ENCODE assay signal across 8 mouse cellular contexts in the genomic region with DNA sequence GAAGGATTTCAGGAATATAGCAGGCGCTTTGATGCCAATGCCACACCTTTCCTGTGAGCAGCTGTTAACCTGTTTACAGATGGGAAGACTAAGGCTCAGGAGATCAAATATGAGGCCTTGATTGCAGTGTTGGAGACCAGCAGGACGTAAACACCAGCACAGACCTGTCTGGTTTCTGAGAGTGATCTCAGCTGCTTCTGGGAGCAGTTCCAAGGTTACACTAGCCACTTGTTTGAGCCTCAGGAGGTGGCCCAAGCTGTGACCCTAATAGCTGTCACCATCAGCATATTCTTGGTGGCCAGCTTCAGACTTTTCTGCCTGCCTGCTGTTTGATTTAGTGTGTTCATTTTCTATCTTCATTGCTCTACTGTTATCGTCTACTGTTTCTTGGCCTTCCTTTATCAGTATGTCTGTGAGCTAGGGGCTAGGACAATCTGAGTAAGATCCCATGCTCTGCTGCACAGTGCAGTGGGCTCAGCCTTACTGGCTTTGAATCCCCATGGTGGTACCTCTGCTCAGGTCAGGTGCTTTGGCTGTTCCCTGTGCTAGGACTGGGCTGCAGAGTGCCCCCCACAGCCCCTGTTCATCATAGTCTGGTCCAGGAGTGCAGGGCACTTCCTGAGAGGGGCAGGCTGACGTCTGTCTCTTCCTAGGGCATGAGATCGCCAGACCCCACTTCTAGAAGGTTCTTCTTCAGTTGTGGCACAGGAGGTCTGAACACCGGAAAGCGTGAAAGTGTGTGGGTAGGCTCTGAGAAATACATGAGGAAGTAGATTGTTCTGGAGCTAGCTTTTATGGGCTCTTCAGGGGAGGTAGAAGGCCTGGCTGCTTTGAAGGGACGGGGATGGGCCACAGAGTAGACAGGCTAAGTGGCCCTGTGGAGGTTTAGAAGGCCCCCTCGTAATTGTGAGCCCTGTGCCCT. TPM values are rescaled to one million over a fixed set of nuclear protein-coding genes. Genes with fewer than 3 reads are reported as not detected.
DNase-seq lines count a peak whose midpoint lies in the region; ATAC-seq and TF ChIP-seq lines count a peak whose summit lies in the region.

No protein-coding gene starts in this region.

- H3K27me3 ChIP-seq in lung, postnatal 0 days (replicated peaks; ENCODE audit: insufficient read depth, low read length) = no peaks in the 10 kb centered on the region
- H3K27me3 ChIP-seq in heart, postnatal 0 days (ENCODE audit: control insufficient read depth, insufficient read depth, low read length) = no peaks in the 10 kb centered on the region

- H3K9ac ChIP-seq in lung, postnatal 0 days (replicated peaks; ENCODE audit: low read depth) = no peak overlapping the region
- H3K9ac ChIP-seq in heart, postnatal 0 days (replicated peaks; ENCODE audit: low read depth, low read length) = no peak overlapping the region

- H3K36me3 ChIP-seq in lung, postnatal 0 days (ENCODE audit: insufficient read depth, low read length) = peaks cover 12% of the 10 kb centered on the region; the same call in 1 of the 2 replicates
- H3K36me3 ChIP-seq in heart, postnatal 0 days (replicated peaks; ENCODE audit: control insufficient read depth, insufficient read depth, low read length) = peaks cover 30% of the 10 kb centered on the region

- no peak for TF ChIP-seq CTCF in lung, postnatal 0 days (IDR thresholded peaks at IDR 0.05)
- no peak for TF ChIP-seq CTCF in heart, postnatal 0 days (IDR thresholded peaks at IDR 0.05; ENCODE audit: low read depth)

- H3K4me2 ChIP-seq in lung, postnatal 0 days (replicated peaks; ENCODE audit: low read depth, low read length) = no peak overlapping the region
- no peak overlapping the region for H3K4me2 ChIP-seq in heart, postnatal 0 days (ENCODE audit: low read depth, low read length)

- no peak for ATAC-seq in lung, postnatal 0 days
- no peak for ATAC-seq in heart, postnatal 0 days (ENCODE audit: insufficient read depth, low read depth)
- peak; percentile 48 for ATAC-seq in neutrophil, adult 5-6 weeks (ENCODE audit: extremely low read depth, insufficient number of reproducible peaks, low FRiP score, poor library complexity, severe bottlenecking)
- ATAC-seq in monocyte, adult 5-6 weeks (replicated peaks; ENCODE audit: insufficient number of reproducible peaks, low FRiP score, low TSS enrichment, poor library complexity, severe bottlenecking) = no peak

- H3K9me3 ChIP-seq in lung, postnatal 0 days (ENCODE audit: low read length) = no peaks in the 10 kb centered on the region
- no peaks in the 10 kb centered on the region for H3K9me3 ChIP-seq in heart, postnatal 0 days (replicated peaks; ENCODE audit: control insufficient read depth, low read length)

- 68% methylated on average over 9 of the region's 9 CpGs for WGBS in lung, postnatal 0 days
- 58% methylated on average over 9 of the region's 9 CpGs for WGBS in heart, postnatal 0 days

- peaks cover 5% of the 10 kb centered on the region; the same call in 1 of the 2 replicates for H3K4me1 ChIP-seq in lung, postnatal 0 days (ENCODE audit: insufficient read depth, low read depth, low read length)
- H3K4me1 ChIP-seq in heart, postnatal 0 days (ENCODE audit: control insufficient read depth, insufficient read depth) = peaks cover 40% of the 10 kb centered on the region

- H3K27ac ChIP-seq in lung, postnatal 0 days (ENCODE audit: low read length) = no peak overlapping the region
- peak overlapping the region; percentile 47 for H3K27ac ChIP-seq in heart, postnatal 0 days (ENCODE audit: low read depth)

- H3K4me3 ChIP-seq in lung, postnatal 0 days (ENCODE audit: low read depth, low read length) = no peak overlapping the region
- H3K4me3 ChIP-seq in heart, postnatal 0 days (ENCODE audit: low read depth, low read length) = no peak overlapping the region

- no peak for TF ChIP-seq EP300 in lung, postnatal 0 days (IDR thresholded peaks at IDR 0.05)
- TF ChIP-seq EP300 in heart, postnatal 0 days (IDR thresholded peaks at IDR 0.05; ENCODE audit: low read depth) = no peak

- DNase-seq in cerebellum, adult 9-10 months = peak; percentile 58
- DNase-seq in cerebellum, postnatal 10 days = no peak
- peak; percentile 24 for DNase-seq in lung, postnatal 25 days (ENCODE audit: low spot score)
- no peak for DNase-seq in lung, postnatal 0 days (ENCODE audit: low spot score)
- DNase-seq in heart, postnatal 0 days (ENCODE audit: low spot score) = no peak
- no peak for DNase-seq in right cerebral cortex, postnatal 14 days

RNA-seq across cellular contexts. Expression of a gene that starts 6.4 kb away (rescaled TPM):
- 126 and 140 TPM in 2 replicates for polyA plus RNA-seq in lung, postnatal 0 days (2015; fragmentation: Nextera tagmentation; extraction: Ambion mirVana)
- 149 and 219 TPM in 2 replicates for total RNA-seq in heart, postnatal 0 days (2014; rRNA removed; ENCODE audit: low replicate concordance)
- 554 and 572 TPM in 2 replicates for polyA plus RNA-seq in heart, postnatal 0 days (2015; fragmentation: Nextera tagmentation; extraction: Ambion mirVana)
- 63.7 and 82.0 TPM in 2 replicates for total RNA-seq in neutrophil, adult 5-6 weeks (2017)
- total RNA-seq in monocyte, adult 5-6 weeks (2017) = 75.1 to 96.6 TPM (median 85.6 TPM) in 3 replicates

RNA-seq across cellular contexts. Expression of a gene that starts 33.1 kb away (rescaled TPM):
- 0.95 and 1.0 TPM in 2 replicates for polyA plus RNA-seq in lung, postnatal 0 days (2015; fragmentation: Nextera tagmentation; extraction: Ambion mirVana)
- total RNA-seq in heart, postnatal 0 days (2014; rRNA removed; ENCODE audit: low replicate concordance) = 0.39 TPM in 1 of 2 replicates, not detected in the other
- 0.11 and 0.12 TPM in 2 replicates for polyA plus RNA-seq in heart, postnatal 0 days (2015; fragmentation: Nextera tagmentation; extraction: Ambion mirVana)
- under 0.01 and 0.12 TPM in 2 replicates for total RNA-seq in neutrophil, adult 5-6 weeks (2017)
- 0.10 TPM in 1 of 3 replicates, not detected in the others for total RNA-seq in monocyte, adult 5-6 weeks (2017)

Comparison
In these comparisons a context has a peak if more than half of its experiments do, and no peak if none do; other contexts are left out.
1. DNase-seq: peak in cerebellum, adult 9-10 months (single experiment) and lung, postnatal 25 days (single experiment); none in cerebellum, postnatal 10 days (0 of 2), lung, postnatal 0 days (single experiment), heart, postnatal 0 days (single experiment) and right cerebral cortex, postnatal 14 days (single experiment).